Mouse (Mus musculus) bone marrow macrophage, adult 2 months (primary cell): ENCODE data around the gene Pecam1. TPM values are rescaled to one million over a fixed set of nuclear protein-coding genes. Genes with fewer than 3 reads are reported as not detected.
A peak's percentile ranks its signal among the peaks of the same experiment; 100 is the strongest.
"Not testable (repeated sequence)": the region's sequence is repeated elsewhere in the genome, so short reads cannot be mapped to it uniquely, and the experiment has no call there.

ENCODE experiments used
- H3K27ac ChIP-seq: 2 replicates; pipeline ENCODE4 v1.5.1; 2012; ENCODE audit warnings: low read depth, low read length; ENCODE audit not compliant: insufficient read depth
- H3K4me1 ChIP-seq: 2 replicates; pipeline ENCODE4 v1.6.1; 2012; ENCODE audit warnings: low read length; ENCODE audit not compliant: control insufficient read depth, insufficient read depth
- H3K4me3 ChIP-seq: 2 replicates; pipeline ENCODE4 v1.5.1; 2012; ENCODE audit warnings: mild to moderate bottlenecking, low read length, moderate library complexity; ENCODE audit not compliant: insufficient read depth
- CTCF ChIP-seq: IDR thresholded peaks from 2 replicates; pipeline ENCODE4 v1.5.1; 2012; ENCODE audit warnings: low read depth, mild to moderate bottlenecking, low read length, moderate library complexity
- POLR2A ChIP-seq: IDR thresholded peaks from 2 replicates; pipeline ENCODE4 v1.6.1; 2012; ENCODE audit warnings: mild to moderate bottlenecking, low read depth, low read length, borderline replicate concordance
- polyA plus RNA-seq: library from polyadenylated mRNA; stranded (reverse); fragments of >200 nt; gene quantifications from 2 replicates; pipeline ENCODE4 v1.2.4, GENCODE M21; 2012; ENCODE audit not compliant: missing spikeins, insufficient read depth, insufficient read length

Pecam1 gene
- polyA plus RNA-seq, 1 experiment: 4.8 TPM

DNA sequence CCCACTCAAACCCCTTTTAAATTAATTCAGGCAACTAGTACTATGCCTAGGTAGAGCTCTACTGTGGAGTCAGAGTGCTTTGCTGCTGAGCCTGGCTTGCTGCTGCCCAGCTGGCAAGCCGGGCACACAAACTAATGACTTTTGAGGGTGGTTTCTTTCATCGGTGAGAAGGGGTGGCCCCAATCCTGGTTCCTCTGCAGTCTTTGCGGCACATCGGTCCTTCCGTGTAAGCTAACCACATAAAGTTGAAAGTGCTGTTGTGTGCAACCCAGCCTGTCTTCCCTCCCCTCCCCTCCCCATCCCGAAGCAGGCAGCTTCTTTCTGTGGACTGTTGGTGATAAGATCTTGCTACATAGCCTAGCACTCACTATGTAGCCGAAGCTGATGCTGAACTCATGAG lies 1.7 kb upstream of the Pecam1 start:
- Histone ChIP-seq H3K4me1 (peaks cover 14% of the 10 kb centered on the region), H3K27ac (peak overlapping the region; percentile 94), H3K4me3 (peak overlapping the region; percentile 84)
- TF ChIP-seq POLR2A (peak; percentile 54; the same call in 1 of the 2 replicates), CTCF (no peak)

DNA sequence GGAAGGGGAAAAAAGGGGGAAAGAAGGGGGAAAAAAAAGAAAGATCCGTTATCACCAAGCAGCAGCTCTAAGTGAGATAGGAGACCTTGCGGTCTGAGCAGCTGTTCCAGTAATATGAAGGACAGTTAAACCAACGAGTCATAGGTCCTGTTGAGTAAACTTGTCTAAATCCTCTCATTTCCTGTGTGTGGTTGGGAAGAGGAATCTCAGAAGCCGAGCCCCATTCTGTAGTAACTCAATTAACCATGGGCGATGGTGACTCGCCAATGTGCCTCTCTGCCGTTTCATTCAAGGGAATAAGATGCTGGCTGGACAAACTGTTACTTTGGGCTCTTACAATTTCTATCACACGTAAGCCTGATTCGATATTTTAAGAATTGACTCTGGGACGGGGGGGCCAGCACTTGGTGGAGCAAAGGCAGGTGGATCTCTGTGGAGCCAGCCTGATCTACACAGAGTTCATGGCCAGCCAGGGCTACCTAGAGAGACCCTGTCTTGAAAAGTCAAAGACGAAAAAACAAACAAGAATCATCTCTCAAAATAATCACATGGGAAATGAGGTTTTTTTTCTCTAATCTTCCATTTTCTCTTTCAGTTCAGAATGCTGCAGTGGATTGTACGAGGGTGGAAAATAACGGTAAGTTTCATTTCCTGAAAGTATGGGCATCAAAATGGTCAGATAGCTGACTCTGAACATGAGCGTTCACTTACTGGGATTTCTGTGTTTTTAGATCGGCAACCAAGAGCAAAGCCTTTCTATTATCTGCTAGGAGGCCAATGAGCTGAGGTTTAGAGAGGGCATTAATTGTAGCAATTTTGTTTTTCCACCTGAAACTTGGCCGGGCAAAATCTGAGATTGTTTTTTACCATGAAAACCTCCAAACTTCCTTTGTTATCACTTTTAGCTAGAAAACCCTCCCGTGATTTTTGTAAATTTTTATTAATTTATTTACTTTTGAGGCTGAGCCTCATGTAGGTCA lies 901 bp upstream of the Pecam1 start, which contains the start of gene Milr1:
Gene Milr1 (plus strand): TSS at position 188 of the 980 bp plus-strand sequence.
- Histone ChIP-seq H3K4me3 (peak within 1 kb of the TSS; percentile 84), H3K27ac (peak within 1 kb of the TSS; percentile 94), H3K4me1 (peaks cover 14% of the 10 kb centered on the region)
- TF ChIP-seq POLR2A: no peak
- TF ChIP-seq CTCF: no peak

DNA sequence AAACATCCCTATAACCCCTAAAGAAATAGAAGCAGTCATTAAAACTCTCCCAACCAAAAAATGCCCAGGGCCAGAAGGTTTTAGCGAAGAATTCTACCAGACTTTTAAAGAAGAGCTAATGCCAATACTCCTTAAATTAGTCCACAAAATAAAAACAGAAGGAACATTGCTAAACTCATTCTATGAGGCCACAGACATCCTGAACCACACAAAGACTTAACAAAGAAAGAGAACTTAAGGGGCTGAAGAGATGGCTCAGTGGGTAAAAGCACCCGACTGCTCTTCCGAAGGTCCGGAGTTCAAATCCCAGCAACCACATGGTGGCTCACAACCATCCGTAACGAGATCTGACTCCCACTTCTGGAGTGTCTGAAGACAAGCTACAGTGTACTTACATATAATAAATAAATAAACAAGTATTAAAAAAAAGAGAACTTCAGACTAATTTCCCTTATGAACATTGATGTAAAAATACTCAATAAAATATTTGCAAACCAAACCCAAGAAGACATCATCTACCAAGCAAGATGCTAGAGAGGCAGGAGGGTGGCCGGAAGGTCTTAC lies 789 bp downstream of the Pecam1 start:
- H3K4me3 ChIP-seq, H3K27ac ChIP-seq: not testable (repeated sequence)
- H3K4me1 ChIP-seq: peaks cover 14% of the 10 kb centered on the region

DNA sequence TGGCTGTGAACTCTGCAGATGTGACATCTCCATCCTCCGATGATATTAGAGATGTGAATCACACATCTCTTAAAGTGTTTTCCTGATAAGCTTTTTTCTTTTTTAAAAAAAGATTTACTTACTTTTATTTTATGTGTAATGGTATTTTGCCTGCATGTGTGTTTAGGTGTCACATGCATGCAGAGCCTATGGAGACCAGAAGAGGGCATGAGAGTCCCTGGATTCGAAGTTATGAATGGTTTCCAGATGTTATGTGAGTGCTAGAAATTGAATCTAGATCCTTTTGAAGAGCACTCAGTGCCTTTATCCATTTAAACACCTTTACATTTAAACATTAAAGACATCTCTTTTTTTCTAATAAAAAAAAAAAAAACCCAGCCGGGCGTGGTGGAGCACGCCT lies 5.5 kb downstream of the Pecam1 start:
- H3K27ac ChIP-seq: no peak overlapping the region
- no peak overlapping the region for H3K4me3 ChIP-seq
- TF ChIP-seq POLR2A: no peak
- no peak for TF ChIP-seq CTCF
- H3K4me1 ChIP-seq: peaks cover 6% of the 10 kb centered on the region

DNA sequence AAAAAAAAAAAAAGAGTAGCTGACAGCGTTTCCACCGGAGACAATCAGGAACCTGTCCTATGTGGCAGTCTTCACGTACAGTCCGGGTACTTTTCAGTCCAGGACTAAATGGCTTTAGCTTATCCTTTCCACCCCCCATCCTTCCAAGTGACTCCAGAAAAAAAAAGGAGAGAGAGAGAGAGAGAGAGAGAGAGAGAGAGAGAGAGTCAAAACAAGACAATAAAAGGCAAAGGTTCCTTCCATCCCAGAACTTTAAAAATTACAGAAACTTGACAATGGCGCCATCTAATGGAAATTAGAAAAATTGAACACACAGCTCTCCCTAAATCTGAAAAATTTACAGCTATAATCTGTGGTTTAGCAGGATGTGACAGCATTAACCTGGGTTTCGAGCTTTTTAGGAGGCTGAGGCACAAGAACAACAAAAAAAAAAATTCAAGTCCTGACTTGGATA lies 8.0 kb downstream of the Pecam1 start:
- no peak for TF ChIP-seq POLR2A
- no peak for TF ChIP-seq CTCF
- H3K4me1 ChIP-seq: peaks cover 6% of the 10 kb centered on the region
- H3K27ac ChIP-seq: no peak overlapping the region
- H3K4me3 ChIP-seq: no peak overlapping the region

DNA sequence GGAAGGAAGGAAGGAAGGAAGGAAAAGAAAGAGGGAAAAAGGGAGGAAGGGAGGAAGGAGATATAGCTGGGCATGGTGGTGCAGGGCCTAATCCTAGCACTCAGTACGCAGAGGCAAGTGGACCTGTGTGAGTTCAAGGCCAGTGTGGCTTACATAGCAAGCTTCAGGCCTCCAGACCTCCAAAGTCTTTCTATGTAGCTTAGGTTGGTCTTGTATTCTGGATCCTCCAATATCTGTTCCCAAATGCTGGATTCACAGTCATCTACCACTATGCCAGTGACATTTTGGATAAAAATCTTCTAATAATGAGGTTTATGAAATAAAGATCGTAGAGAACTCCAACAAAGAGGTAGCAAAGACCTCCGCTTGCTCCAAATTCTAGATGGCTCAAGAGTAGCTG lies 8.6 kb downstream of the Pecam1 start:
- Histone ChIP-seq H3K4me3 (no peak overlapping the region), H3K27ac (peak overlapping the region; percentile 6; the same call in 1 of the 2 replicates), H3K4me1 (peaks cover 6% of the 10 kb centered on the region)
- TF ChIP-seq POLR2A (no peak), CTCF (no peak)

DNA sequence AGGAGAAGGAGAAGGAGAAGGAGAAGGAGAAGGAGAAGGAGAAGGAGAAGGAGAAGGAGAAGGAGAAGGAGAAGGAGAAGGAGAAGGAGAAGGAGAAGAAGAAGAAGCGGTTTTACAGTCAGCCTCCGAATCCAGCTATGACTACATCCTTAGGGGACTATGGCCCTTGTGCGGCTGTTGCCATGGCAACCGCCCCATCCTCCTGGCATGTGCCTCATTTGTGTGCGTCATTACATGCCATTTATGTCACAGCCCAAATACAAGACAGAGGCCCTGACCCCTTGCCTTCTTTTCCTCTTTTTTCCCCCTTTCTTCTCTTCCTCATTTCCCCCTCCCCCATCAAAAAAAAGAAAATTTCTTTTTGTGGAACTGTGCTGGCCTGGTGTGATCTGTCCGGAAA lies 9.2 kb downstream of the Pecam1 start:
- peaks cover 7% of the 10 kb centered on the region for H3K4me1 ChIP-seq
- TF ChIP-seq CTCF: no peak
- TF ChIP-seq POLR2A: no peak

DNA sequence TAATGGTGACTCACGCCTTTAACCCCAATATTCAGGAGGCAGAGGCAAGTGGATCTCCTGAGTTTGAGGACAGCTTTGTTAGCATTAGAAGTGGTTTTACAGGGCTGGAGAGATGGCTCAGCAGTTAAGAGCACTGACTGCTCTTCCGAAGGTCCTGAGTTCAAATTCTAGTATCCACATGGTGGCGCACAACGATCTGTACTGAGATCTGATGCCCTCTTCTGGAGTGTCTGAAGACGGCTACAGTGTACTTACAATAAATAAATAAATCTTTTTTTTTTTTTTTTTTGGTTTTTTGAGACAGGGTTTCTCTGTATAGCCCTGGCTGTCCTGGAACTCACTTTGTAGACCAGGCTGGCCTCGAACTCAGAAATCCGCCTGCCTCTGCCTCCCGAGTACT lies 9.7 kb downstream of the Pecam1 start:
- not testable (repeated sequence) for H3K27ac ChIP-seq
- peaks cover 12% of the 10 kb centered on the region for H3K4me1 ChIP-seq

More for the DNA sequence above, 9.2 kb downstream of the Pecam1 start:
- peak overlapping the region; percentile 6; the same call in 1 of the 2 replicates for H3K27ac ChIP-seq
- no peak overlapping the region for H3K4me3 ChIP-seq

DNA sequence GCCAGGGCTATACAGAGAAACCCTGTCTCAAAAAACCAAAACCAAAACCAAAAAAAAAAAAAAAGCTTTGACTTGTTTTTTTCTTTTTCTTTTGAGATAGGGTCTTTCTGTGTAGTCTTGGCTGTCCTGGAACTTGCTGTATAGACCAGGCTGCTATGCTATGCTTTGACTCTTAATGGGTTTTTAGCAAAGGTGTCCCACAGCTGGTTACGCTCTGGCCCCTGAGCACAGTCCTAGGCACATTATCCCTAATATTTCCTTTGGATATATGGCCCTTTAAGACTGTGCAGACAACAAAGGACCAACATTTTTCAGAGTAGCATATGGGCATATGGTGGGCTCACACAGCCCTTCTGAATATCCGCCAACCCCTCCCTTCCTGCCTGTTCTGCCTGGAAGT lies 11.3 kb downstream of the Pecam1 start:
- TF ChIP-seq POLR2A (no peak), CTCF (no peak)
- H3K4me3 ChIP-seq: no peak overlapping the region
- peaks cover 12% of the 10 kb centered on the region for H3K4me1 ChIP-seq
- no peak overlapping the region for H3K27ac ChIP-seq

More for the DNA sequence above, 9.7 kb downstream of the Pecam1 start:
- not testable (repeated sequence) for H3K4me3 ChIP-seq

DNA sequence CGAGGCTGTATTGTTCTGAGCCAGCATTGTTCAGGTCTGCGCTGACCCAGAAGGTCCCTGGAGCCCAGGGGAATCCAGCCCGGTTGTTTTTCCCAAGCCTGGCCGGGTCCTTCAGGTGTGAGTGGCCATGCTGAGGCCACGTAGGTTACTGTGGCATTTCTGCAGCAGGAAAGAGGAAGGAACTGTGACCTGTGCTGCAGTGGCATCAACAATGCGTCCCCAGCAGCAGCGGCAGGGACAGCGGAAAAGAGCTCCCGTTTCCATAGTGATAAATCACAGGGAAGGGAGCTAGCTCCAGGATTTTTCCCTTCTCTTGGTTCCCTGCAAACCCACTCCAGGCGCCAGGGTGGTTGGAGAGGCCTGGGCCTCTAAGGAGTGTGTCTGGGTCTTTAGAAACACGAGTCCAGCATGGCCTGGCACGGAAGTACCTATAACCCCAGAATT lies 13.2 kb downstream of the Pecam1 start:
- Histone ChIP-seq H3K27ac (no peak overlapping the region), H3K4me1 (peaks cover 12% of the 10 kb centered on the region), H3K4me3 (no peak overlapping the region)
- no peak for TF ChIP-seq POLR2A
- no peak for TF ChIP-seq CTCF

DNA sequence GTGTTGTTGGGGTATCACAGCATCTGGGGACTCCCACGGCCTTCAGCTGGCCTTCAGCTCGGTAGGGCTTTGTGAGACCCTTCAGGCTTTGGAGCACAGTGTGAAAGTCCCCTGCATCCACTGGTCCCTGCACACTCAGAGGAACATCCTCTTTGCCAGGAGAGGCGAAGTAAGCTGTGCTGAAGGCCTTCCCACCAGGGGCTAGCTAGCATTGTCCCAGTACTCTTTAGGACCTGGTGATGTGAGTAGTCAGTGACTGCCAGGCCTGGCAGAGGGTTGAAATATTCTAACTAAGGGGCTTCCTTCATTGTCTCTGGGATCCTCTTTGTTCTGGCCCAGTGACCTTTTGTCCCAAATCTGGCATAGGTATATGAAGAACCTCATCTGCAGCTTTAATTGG lies 13.8 kb downstream of the Pecam1 start:
- H3K4me3 ChIP-seq: no peak overlapping the region
- no peak overlapping the region for H3K27ac ChIP-seq
- H3K4me1 ChIP-seq: peaks cover 10% of the 10 kb centered on the region
- no peak for TF ChIP-seq POLR2A
- no peak for TF ChIP-seq CTCF
